Mouse (Mus musculus) spleen, adult 18-20 months (tissue): Measurements from ENCODE around the gene Tmem200c.

Experiments
- DNase-seq, 2 experiments: peaks; one replicate each; pipeline ENCODE4 v3.0.0; 2022; ENCODE audit warnings: mixed read lengths in 2 of 2

Tmem200c gene

DNA sequence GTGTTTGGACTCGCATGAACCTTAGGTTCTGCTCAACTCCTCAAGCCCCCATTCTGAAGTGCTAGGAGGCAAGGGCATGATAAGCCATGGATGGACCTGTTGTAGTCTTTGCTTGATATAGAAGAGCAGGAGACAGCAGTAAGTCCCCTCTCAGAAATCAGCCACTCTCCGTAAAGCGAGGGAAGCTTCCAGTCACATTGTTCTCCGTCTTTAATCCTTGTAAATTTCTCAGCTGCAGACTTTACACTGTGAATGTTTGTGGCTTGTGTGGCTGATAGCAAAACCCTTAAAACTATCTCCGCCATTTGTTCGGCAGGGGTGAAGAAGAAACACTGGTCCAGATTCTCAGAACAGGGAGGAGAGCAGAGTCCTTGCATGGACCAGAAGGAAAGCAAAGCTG, at the start of gene Tmem200c:
TSS of gene Tmem200c (plus strand) at position 301 of the 400 bp plus-strand sequence.
- no peak for DNase-seq

DNA sequence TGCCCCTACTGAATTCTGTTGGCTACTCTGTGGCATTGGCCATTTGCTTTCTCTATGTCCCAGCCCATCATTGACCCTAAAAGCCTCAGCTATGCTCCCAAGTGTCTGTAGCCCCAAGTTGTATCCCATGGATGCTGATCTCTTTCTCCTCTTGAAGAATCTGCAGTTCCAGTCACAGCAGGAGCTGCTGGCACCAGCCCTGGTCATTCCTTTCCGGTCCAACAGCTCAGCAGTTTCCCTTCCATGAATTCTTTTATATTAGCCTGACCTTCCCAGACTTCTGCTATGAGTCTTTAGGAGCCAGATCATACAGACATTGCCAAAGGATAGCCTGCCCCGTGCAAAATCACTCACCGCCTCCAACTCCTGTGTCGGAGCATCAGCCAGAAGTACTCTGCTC, 32.7 kb upstream of the Tmem200c start:
- DNase-seq: no peak

DNA sequence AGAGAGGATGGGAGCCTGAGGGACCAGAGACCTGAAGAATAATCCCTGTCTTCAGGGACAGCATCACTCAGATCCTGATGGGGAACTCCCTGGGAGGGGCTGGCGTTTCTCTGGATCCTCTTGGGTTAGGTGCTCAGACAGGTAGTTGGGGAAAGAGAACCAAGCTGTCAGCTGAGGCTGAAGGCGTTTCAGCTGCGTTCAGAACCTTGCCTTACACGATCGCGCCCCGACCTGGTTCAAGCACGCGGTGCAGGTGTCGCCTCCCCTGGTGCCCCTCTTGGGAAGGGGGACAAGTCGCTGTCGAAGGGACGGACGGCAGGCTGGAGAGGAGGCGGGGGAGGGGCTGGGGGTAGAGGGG, 10.2 kb downstream of the Tmem200c start:
- DNase-seq: no peak

DNA sequence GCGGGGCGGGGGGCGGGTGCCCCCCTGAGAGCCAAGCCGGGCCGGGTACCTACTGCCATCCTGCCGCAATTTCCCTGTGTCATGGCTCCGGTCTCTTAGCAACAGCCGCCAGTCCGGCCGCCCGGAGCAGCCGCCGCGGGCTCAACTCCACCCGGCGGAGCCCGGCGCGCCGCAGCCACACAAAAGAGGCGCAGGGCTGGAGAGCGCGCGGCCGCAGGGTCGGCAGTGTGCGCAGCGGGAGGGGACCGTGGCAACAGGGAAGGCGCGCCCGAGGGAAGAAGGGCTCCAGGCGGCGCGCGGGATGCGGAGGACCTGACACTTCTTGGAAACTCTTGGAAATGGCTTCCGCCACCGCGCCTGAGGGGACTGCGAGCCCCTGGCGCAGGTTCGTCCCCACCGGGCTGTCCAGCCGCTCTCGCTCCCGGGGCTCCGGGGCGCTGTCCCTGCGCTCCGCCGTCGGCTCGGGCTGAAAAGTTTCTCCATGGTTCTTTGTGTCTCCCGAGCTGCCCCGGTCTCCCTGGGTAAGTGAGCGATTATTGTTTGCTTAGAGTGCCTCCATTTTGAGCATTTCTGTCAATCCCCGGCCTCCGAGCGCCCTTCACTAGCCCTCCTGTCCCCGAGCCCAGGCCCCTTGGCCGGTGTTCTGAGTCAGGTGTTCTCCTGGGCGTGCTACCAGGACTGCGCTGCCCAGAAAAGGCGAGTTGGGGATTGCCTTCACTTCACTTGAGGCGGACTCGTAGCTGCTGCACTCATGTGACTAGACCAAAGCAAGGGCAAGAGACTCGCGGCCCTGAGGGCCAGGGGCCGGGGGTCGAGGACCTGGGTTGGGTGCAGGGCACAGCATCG, 10.8 kb downstream of the Tmem200c start:
- no peak for DNase-seq

DNA sequence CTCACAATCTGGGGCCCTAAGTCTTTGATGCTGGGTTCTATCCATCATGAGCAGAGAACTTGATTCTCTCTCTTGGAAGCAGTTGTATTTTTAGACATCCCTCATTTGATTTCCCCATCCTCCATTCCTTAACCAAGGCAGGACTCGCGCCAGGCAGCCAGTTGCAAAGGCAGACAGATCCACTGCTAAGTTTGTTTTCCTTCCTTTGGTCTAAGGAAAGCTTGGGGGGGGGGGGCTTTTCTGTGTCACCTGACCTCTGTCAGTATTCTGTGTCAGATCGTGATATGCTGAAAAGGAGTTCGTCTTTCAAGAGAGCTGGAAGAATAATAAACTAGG, 11.4 kb downstream of the Tmem200c start:
- no peak for DNase-seq

DNA sequence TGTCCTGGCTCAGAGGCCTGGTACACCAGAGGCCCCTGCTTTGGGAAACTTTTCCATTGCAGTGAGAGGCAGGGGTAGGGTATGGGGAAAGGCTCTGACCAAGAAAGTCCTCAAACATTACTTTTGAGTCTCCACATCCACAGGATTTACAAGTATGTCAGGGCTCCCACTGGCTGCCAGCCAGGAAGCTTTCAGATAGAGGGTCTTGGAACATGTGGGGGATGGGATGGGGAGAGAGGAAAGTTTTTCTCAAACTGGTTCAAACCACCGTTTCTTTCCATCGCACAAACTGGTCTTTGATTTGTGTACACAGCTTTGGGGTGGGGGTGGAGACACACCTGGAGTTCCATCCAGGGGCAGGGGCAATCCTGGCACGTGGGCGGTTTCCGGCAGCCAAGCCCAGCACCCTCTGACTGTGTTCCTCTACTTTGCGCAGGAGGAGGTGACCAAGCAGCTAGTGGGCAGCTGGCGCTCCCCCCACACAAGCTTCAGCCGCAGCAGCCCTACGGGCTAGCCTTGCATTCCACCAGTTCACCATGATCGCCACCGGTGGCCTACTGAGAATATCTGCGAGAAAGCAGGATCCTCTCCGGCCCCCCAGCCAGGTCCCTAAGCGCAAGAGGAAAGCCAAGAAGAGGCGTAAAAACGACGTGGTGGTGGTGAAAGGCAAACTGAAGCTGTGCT, 13.6 kb downstream of the Tmem200c start:
- no peak for DNase-seq

DNA sequence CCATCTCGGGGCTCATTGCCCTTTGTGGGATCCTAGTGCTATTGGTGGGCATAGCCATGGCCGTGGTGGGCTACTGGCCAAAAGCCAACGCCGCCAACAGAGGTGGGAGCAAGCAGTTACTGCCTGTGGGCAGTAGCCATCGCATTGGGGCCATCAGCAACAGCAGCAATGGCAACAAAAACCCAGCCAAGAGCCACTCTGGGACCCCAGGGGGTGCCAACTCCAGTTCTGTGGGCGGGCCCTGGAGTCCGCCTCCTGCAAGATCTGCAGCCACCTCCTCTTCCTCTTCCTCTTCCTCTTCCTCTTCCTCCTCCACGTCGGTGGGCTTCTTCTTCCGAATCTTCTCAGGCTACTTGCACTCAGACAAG, 14.1 kb downstream of the Tmem200c start:
- DNase-seq: no peak

DNA sequence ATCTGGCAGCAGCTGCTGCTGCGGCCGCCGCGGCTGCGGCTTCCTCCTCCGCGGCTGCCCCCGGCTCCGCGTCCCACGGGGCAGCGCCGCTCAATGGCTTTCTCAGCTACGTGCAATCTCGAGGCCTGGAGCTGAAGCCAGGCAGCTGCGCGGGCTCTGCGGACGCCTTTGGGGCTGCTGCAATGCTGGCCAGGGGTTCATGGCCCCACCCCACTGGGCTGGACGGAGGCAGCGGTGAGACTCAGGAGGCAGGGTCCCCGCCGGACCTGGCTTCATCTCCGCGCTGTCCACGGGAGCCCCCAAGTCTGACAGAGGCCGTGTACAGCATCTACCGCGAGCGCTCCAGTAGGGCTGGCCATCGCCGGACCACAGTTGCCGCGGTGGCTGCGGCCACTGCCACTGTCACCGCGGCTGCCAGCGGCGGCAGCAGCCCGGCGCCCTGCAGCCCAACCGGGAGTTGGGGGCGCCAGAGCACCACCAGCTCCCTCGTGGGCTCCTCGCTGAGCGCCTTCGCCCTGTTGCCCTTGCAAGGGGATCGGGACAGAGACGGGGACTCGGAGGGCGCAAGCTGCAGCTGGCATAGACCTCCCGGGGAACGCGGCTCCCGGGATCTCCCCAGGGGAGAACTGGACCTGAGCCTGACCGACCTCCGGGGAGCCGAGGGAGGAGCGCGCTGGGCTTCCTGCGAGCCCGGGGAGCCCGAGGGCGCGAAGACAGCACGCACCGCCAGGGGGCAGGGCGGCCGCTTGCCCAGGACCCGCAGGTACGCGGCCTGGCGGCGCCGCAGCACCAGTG, 14.9 kb downstream of the Tmem200c start:
- DNase-seq: no peak

DNA sequence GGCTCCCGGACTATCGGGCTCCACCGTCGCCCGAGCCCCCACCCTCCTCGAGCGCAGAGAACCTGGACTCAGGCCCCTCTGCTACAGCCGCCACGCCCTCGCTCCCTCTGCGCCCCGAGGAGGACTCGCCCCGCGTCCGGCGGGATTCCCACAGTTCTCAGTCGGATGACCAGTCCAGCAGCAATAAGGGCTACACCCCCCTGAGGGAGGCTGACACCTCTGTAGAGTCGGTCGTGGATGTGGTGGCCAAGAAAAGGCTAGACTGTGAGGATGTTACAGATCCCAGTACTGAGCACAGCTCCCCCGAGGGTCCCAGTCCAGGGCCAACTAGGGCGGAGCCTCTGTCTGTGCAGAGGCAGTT, 15.4 kb downstream of the Tmem200c start:
- DNase-seq: no peak

DNA sequence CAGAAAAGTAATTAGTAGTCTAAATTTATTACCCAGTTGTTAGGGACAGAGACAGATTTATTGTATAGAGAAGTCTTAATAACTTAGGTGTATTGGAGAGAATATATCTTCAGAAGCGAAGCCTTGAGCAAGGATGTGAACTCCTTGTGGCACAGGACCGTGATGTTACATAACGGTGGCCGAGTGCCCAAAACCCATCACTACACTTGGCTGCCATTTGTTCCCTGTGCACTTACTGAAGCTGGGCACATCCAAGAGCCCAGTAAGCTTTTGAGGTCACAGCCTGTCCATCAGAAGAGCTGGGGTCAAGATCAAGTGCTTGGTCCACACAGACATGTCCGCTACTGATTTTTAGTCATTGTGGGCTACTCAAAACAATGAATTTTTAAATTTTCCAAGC, 19.5 kb downstream of the Tmem200c start:
- no peak for DNase-seq

DNA sequence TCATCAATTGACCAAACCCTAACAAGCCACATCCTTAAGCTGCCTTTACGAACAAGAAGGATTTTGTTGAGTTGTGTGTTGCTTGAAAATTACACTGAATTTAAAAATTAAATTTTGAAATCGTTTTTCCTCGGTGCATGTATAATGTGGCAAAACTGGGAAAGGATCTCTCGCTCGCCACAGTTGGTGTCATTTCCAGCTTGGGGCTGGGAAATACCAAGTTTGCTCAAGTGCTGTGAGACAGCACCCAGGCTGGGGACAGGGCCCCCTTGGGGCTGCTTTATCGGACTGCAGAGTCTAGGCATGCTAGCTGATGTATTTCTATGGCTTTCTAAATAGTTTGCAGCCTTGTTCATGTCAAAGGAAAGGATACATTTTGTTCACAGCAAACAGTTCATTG, 22.3 kb downstream of the Tmem200c start:
- no peak for DNase-seq

DNA sequence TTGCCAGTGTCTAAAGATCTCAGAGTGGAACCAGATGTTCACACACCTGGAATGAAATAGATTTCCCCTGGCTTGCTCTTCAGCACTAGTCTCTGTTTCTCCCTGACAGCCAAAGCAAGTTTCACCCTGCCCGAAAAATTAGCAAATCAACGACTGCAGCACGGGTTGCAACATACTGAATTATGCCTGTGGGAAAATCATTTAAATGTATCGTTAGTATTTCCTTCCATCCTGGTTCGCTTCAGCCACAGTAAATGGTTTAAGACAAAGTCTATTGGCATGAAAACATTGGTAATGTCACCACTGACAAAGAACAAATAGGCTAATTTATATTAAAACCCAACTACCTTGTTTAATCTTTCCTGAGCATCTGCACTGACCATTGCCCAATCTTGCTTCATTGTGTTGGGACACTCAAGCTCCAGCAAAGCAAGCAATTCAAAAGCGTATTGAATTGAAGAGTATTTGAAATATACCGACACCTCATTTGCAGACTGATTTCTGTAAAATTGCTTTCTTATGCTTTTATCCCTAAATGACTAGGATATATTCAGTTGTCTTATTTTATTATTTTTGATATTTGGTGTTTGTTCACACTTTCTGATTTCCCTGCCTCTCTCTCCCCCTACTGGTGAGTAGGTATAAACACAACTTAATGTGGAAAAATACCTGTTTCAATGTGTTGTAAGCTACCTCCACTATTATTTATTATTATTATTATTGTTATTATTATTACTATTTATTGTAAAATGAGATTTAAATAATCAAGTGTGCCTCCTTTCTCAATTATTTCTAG, 25.9 kb downstream of the Tmem200c start:
- DNase-seq: no peak

DNA sequence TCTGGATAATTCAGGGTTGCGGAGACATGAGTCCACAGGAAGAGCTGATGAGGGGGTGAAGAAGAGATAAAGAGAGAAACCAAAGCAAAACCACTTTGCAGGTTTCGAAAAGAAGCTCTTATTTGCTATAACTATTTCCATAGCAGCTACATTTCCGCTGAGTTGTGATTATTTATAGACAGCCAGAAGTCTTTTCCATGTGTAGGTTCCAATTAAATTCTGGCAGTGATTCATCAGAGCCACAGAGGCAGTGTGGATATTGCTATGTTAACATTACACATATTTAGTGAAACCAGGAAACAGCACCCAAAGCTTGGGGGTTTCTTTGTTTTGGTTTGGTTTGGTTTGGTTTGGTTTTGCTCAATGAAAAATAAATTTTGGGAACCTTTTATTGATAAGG, 37.8 kb downstream of the Tmem200c start:
- DNase-seq: no peak

DNA sequence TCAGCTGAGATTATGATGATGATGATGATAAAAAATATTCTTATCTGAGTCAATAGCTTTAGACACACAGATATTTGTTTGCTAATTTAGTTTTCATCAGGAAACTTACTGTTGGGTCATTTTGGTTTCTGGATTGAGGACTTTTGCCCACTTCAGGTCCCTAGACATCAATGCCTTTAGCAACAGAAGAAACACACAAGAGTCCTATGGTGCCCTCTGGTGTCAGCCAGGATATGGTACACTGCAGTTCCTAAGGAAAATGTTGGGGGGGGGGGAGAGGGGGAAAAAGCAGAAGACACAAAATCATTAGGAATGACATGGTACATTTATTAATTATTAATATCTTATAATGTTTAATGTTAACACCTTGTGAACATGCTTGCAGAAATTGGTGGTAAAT, 42.0 kb downstream of the Tmem200c start:
- no peak for DNase-seq

DNA sequence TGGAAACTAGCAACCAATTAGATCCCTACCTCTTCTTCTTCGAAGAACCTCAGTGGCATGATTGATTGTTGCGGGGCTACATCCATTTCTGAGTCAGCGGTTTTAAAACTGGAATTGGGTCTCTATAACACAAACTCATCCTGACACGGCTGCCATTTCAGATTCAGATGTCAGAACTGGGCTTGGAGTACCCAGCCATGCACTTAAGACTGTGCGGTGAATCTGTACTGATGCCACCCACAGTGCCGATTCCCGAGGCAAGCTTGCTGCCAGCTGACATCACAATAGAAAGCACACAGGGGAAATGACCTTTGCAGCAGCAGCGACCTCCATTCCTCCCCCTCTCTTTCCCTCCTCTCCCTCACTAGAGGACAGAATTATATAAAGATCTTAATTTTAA, 47.6 kb downstream of the Tmem200c start:
- DNase-seq: no peak

DNA sequence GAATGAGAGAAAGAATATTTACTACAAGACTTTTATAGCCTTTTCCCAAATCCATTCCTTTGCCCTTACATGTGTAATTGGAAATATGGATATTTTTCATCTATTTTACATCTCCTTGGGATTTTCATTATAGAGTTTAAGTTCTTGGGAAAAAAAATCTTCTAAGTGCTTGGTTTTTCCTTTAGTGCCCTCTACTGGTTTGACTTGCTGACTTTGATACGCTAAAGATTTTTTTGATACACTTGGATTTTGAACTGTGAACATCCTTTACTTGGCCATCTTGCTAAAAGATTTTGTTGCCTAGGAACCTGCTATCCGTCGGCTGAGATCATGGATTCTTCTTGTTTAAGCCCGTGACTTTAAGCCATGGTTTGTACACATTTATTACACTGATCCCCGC, 48.8 kb downstream of the Tmem200c start:
- no peak for DNase-seq

DNA sequence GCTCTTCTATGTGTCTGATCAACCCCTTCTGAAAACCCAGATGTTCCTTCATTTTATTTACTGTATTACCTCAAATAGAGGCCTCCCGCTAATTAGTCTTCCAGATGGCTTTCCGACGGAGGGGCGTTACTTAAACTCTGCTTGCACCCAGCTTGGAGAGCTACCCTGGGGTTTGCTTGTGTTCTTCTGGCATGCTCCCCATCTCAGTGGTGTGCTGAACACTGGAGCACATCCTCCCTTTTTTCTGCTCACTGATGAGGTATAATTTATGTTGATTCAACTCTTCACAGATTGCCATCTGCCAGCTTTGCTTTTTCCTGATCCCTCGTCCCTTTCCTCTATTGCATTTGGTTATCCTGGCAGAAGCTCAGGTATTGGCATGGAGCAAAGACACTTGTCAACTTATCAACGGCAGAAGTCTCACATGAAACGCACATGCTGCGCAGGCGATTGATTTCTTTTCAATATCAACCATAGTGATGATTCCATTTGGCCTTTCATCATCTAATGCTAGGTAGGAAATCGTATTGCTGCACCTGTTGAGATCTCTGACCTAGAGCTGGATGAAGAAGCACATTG, 49.6 kb downstream of the Tmem200c start:
- no peak for DNase-seq

DNA sequence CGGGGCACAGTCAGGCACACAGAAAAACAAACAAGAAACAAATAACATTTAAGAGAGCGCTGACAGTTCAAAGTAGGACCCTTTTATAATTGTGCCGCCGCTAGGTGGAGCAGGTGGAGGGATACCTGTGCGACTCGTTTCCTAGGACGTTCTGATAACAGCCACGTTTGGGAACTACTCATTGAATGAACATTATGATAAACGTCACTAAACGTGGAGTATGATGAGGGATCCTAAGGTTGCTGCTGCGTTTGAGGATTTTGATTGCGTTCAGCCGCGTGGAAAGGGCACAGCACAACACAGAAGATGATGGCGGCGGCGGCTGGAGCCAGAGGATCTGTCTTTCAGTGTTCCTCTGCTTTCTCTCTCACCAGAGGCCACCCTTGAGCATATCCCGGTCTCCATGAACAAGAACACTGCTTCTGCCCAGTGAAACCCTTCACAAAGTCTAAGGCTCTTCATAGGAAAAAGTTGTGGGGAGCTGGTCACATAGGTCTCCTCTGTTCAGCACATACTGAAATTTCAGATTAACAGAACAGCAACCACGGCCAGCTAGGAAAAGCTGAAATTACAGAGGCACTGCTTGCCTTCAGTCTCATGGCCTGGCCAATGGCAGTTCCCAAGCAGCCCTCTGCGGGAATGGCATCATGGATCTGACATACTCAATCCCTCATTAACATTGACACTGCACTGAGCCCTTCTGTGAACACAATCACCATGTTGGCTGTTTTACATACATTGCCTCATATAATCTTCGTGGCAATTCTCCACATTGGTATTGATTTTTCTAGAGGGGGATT, 55.5 kb downstream of the Tmem200c start:
- DNase-seq: no peak

DNA sequence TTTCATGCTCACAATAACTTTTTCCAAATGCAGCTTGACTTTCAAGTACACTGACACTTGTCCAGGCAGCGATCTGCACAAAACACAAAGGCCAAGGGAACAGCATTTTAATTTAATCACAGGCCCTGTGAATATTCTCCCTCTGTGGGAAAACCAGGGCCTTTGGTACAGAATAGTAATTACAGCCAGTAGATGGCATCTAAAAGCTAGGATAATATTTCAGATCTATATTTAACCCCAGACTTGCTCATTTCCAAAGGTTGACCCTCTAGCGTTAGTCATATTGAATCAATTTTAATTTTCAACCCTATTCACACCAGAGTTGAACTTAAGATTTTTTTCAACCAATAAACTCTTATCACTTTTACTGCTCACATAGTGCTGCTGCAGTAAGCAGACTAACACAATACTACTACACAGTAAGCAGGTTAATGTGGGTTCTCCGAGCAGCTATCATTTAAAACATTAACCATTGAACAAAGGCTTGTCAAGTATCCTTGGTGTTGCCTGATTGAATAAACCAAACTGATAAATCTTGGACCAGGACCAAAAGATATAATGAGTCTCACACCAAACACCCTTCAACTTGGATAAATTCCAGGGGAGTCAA, 57.2 kb downstream of the Tmem200c start:
- no peak for DNase-seq

DNA sequence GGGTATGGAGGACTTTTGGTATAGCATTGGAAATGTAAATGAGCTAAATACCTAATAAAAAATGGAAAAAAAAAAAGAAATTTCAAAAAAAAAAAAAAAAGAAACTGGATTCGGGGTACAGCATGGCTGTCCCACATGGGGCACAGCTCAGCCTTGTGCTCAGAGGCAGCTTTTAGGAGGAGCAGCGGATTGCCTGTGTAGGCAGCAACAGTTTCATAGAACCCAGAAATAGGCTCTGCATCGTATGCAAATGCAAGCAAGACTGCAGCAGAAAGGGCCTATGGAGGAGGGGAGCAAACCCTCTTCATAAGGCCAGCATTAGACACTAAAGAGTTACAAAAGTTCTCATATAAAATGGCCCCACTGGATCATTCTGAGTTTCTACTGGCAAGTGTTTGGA, 64.2 kb downstream of the Tmem200c start:
- DNase-seq: no peak
